8 mouse cellular contexts compared by ENCODE assay signal in genomic region chr19:8941136-8941514, GRCm38 (mm10). TPM values are rescaled to one million over a fixed set of nuclear protein-coding genes. Genes with fewer than 3 reads are reported as not detected.
A peak's percentile ranks its signal among the peaks of the same experiment; 100 is the strongest.
DNase-seq lines count a peak whose midpoint lies in the region; ATAC-seq and TF ChIP-seq lines count a peak whose summit lies in the region.

No protein-coding gene starts in this region.

- peak overlapping the region; percentile 94 for H3K27ac ChIP-seq in heart, embryonic 15.5 days
- peak overlapping the region; percentile 57 for H3K27ac ChIP-seq in forebrain, postnatal 0 days (ENCODE audit: low read depth, low read length)
- peak overlapping the region; percentile 57 for H3K27ac ChIP-seq in macrophage

- peaks cover 40% of the 10 kb centered on the region for H3K79me2 ChIP-seq in macrophage (ENCODE audit: inconsistent target)

- 35% methylated on average over 10 of the region's 10 CpGs for WGBS in heart, embryonic 15.5 days
- WGBS in forebrain, postnatal 0 days, result 27% methylated on average over 10 of the region's 10 CpGs
- 75% methylated on average over 10 of the region's 10 CpGs for WGBS in macrophage (ENCODE audit: missing documents)

- peaks cover 38% of the 10 kb centered on the region for H3K4me1 ChIP-seq in heart, embryonic 15.5 days (replicated peaks)
- H3K4me1 ChIP-seq in G1E (ENCODE audit: insufficient read depth, low read depth, low read length), result peaks cover 76% of the 10 kb centered on the region
- peaks cover 9% of the 10 kb centered on the region; the same call in 1 of the 2 replicates for H3K4me1 ChIP-seq in forebrain, postnatal 0 days (ENCODE audit: insufficient read depth)

- H3K9ac ChIP-seq in heart, embryonic 15.5 days, result peak overlapping the region; percentile 46
- H3K9ac ChIP-seq in forebrain, postnatal 0 days, result peak overlapping the region; percentile 99

- no peak for DNase-seq in heart, postnatal 36 days
- DNase-seq in G1E (ENCODE audit: low spot score), result no peak
- no peak for DNase-seq in forebrain, postnatal 0 days
- DNase-seq in frontal cortex, adult 2 months (ENCODE audit: extremely low spot score in 1 of 2, low spot score in 1 of 2), result no peak
- DNase-seq in right cerebral cortex, adult 2 months (ENCODE audit: low spot score in 2 of 2), result no peak

- intact Hi-C loops in heart, postnatal 36 days (cut with DNase I), result loop anchor here (2.0 kb wide), 1 partner anchor 48 kb away; the partner anchor contains the start of gene Ints5

- no peaks in the 10 kb centered on the region for H3K9me3 ChIP-seq in heart, embryonic 15.5 days (replicated peaks)
- no peaks in the 10 kb centered on the region for H3K9me3 ChIP-seq in G1E (replicated peaks)
- H3K9me3 ChIP-seq in forebrain, postnatal 0 days (ENCODE audit: low read length), result no peaks in the 10 kb centered on the region

- H3K4me2 ChIP-seq in heart, embryonic 15.5 days, result peak overlapping the region; percentile 67
- H3K4me2 ChIP-seq in forebrain, postnatal 0 days (ENCODE audit: low read depth), result peak overlapping the region; percentile 71

- no peaks in the 10 kb centered on the region for H3K27me3 ChIP-seq in heart, embryonic 15.5 days
- no peaks in the 10 kb centered on the region for H3K27me3 ChIP-seq in G1E (ENCODE audit: insufficient read depth, low read length)
- H3K27me3 ChIP-seq in forebrain, postnatal 0 days (ENCODE audit: insufficient read depth, low read length), result no peaks in the 10 kb centered on the region

- peak overlapping the region; percentile 91 for H3K4me3 ChIP-seq in heart, embryonic 15.5 days
- peak overlapping the region; percentile 97; the same call in 1 of the 2 replicates for H3K4me3 ChIP-seq in G1E (ENCODE audit: low read depth, low read length)
- peak overlapping the region; percentile 92 for H3K4me3 ChIP-seq in forebrain, postnatal 0 days (ENCODE audit: low read depth, low read length)
- H3K4me3 ChIP-seq in macrophage (ENCODE audit: inconsistent target), result peak overlapping the region; percentile 62; the same call in 1 of the 2 replicates

- TF ChIP-seq CTCF in G1E (IDR thresholded peaks at IDR 0.05; ENCODE audit: low read depth, low read length), result no peak
- no peak for TF ChIP-seq CTCF in forebrain, postnatal 0 days (IDR thresholded peaks at IDR 0.05; ENCODE audit: low read depth)

- peaks cover 41% of the 10 kb centered on the region for H3K36me3 ChIP-seq in heart, embryonic 15.5 days
- H3K36me3 ChIP-seq in G1E (replicated peaks) (peaks cover 76% of the 10 kb centered on the region), macrophage (ENCODE audit: inconsistent target) (peaks cover 25% of the 10 kb centered on the region; the same call in 1 of the 2 replicates)
- peaks cover 23% of the 10 kb centered on the region for H3K36me3 ChIP-seq in forebrain, postnatal 0 days (ENCODE audit: insufficient read depth)

- no peak for ATAC-seq in heart, embryonic 15.5 days (replicated peaks; ENCODE audit: insufficient number of reproducible peaks, insufficient read depth, low FRiP score, low read depth)
- ATAC-seq in G1E (ENCODE audit: extremely low read depth, insufficient number of reproducible peaks, low FRiP score, poor library complexity, severe bottlenecking), result no peak
- ATAC-seq in forebrain, postnatal 0 days, result no peak
- ATAC-seq in monocyte, adult 5-6 weeks (replicated peaks; ENCODE audit: insufficient number of reproducible peaks, low FRiP score, low TSS enrichment, poor library complexity, severe bottlenecking), result no peak

RNA-seq across cellular contexts. Expression of gene Mta2, which starts 0.6 kb away (rescaled TPM):
- 74.2 and 99.5 TPM in 2 replicates for polyA plus RNA-seq in heart, embryonic 15.5 days (2015; fragmentation: Nextera tagmentation; extraction: Ambion mirVana)
- 10 to 100 TPM; 33.2 to 38.5 TPM for total RNA-seq in heart, postnatal 36 days (2021)
- total RNA-seq in G1E (2014; fragmentation: Nextera tagmentation) (183 and 186 TPM in 2 replicates), G1E (2017) (166 and 177 TPM in 2 replicates)
- polyA plus RNA-seq in G1E (2012) (67.7 and 76.9 TPM in 2 replicates), macrophage (2018) (63.1 to 68.2 TPM (median 63.7 TPM) in 3 replicates)
- total RNA-seq in forebrain, postnatal 0 days (2014; rRNA removed), result 71.2 and 86.4 TPM in 2 replicates
- polyA plus RNA-seq in forebrain, postnatal 0 days (2015; fragmentation: Nextera tagmentation; extraction: Ambion mirVana), result 87.8 and 91.3 TPM in 2 replicates
- total RNA-seq in macrophage (2018; cell fraction: chromatin; rRNA removed), result 100 to 1,000 TPM in 24 of 26 experiments, 10 to 100 TPM in 2; 88.3 to 226 (median 144) TPM
- total RNA-seq in macrophage (2018; cell fraction: cytosol; rRNA removed), result 10 to 100 TPM; 44.2 to 69.6 (median 59.4) TPM
- total RNA-seq in macrophage (2018; cell fraction: nucleus; rRNA removed), result 100 to 1,000 TPM in 7 of 26 experiments, 10 to 100 TPM in 19; 59.1 to 117 (median 82.6) TPM
- 129 to 201 TPM (median 158 TPM) in 3 replicates for total RNA-seq in monocyte, adult 5-6 weeks (2017)
- polyA plus RNA-seq in frontal cortex, adult 2 months (2012; rRNA removed), result 27.6 and 31.0 TPM in 2 replicates

RNA-seq across cellular contexts. Expression of gene Eml3, which starts 11.8 kb away (rescaled TPM):
- polyA plus RNA-seq in heart, embryonic 15.5 days (2015; fragmentation: Nextera tagmentation; extraction: Ambion mirVana), result 12.7 and 21.9 TPM in 2 replicates
- 10 to 100 TPM in 1 of 2 experiments, 1 to 10 TPM in 1; 9.5 to 11.0 TPM for total RNA-seq in heart, postnatal 36 days (2021)
- 24.7 and 26.3 TPM in 2 replicates for total RNA-seq in G1E (2014; fragmentation: Nextera tagmentation)
- 40.1 and 42.5 TPM in 2 replicates for total RNA-seq in G1E (2017)
- 111 and 114 TPM in 2 replicates for polyA plus RNA-seq in G1E (2012)
- 5.1 and 7.3 TPM in 2 replicates for total RNA-seq in forebrain, postnatal 0 days (2014; rRNA removed)
- 7.5 and 8.1 TPM in 2 replicates for polyA plus RNA-seq in forebrain, postnatal 0 days (2015; fragmentation: Nextera tagmentation; extraction: Ambion mirVana)
- total RNA-seq in macrophage (2018; cell fraction: chromatin; rRNA removed), result 100 to 1,000 TPM in 9 of 26 experiments, 10 to 100 TPM in 17; 50.6 to 172 (median 87.4) TPM
- total RNA-seq in macrophage (2018; cell fraction: cytosol; rRNA removed), result 10 to 100 TPM; 10.0 to 28.9 (median 19.9) TPM
- total RNA-seq in macrophage (2018; cell fraction: nucleus; rRNA removed), result 10 to 100 TPM; 26.1 to 93.8 (median 46.9) TPM
- 17.0 to 32.0 TPM (median 23.3 TPM) in 3 replicates for polyA plus RNA-seq in macrophage (2018)
- total RNA-seq in monocyte, adult 5-6 weeks (2017), result 39.3 to 101 TPM (median 62.5 TPM) in 3 replicates
- polyA plus RNA-seq in frontal cortex, adult 2 months (2012; rRNA removed), result 13.9 and 14.1 TPM in 2 replicates

RNA-seq across cellular contexts. Expression of gene Rom1, which starts 12.0 kb away (rescaled TPM):
- polyA plus RNA-seq in heart, embryonic 15.5 days (2015; fragmentation: Nextera tagmentation; extraction: Ambion mirVana), result 1.9 and 2.3 TPM in 2 replicates
- total RNA-seq in heart, postnatal 36 days (2021), result 10 to 100 TPM; 19.8 to 30.2 TPM
- 1.1 TPM in 1 of 2 replicates, not detected in the other for total RNA-seq in G1E (2014; fragmentation: Nextera tagmentation)
- total RNA-seq in G1E (2017), result 5.4 and 6.0 TPM in 2 replicates
- polyA plus RNA-seq in G1E (2012), result 14.2 and 16.0 TPM in 2 replicates
- 2.3 and 3.5 TPM in 2 replicates for total RNA-seq in forebrain, postnatal 0 days (2014; rRNA removed)
- polyA plus RNA-seq in forebrain, postnatal 0 days (2015; fragmentation: Nextera tagmentation; extraction: Ambion mirVana), result 2.4 and 3.3 TPM in 2 replicates
- total RNA-seq in macrophage (2018; cell fraction: chromatin; rRNA removed), result 1 to 10 TPM in 13 of 26 experiments, under 1 TPM in 12, not detected in 1; 0.54 to 3.8 (median 1.0) TPM
- 1 to 10 TPM; 1.0 to 2.9 (median 1.9) TPM for total RNA-seq in macrophage (2018; cell fraction: cytosol; rRNA removed)
- total RNA-seq in macrophage (2018; cell fraction: nucleus; rRNA removed), result 1 to 10 TPM in 23 of 26 experiments, under 1 TPM in 3; 0.69 to 4.4 (median 2.1) TPM
- 1.3 to 2.3 TPM (median 1.9 TPM) in 3 replicates for polyA plus RNA-seq in macrophage (2018)
- 2.1 to 7.6 TPM (median 3.6 TPM) in 3 replicates for total RNA-seq in monocyte, adult 5-6 weeks (2017)
- 8.3 and 9.6 TPM in 2 replicates for polyA plus RNA-seq in frontal cortex, adult 2 months (2012; rRNA removed)

RNA-seq across cellular contexts. Expression of gene Tut1, which starts 12.5 kb away (rescaled TPM):
- polyA plus RNA-seq in heart, embryonic 15.5 days (2015; fragmentation: Nextera tagmentation; extraction: Ambion mirVana), result 13.7 and 19.4 TPM in 2 replicates
- 1 to 10 TPM; 8.1 to 8.9 TPM for total RNA-seq in heart, postnatal 36 days (2021)
- total RNA-seq in G1E (2014; fragmentation: Nextera tagmentation), result 17.8 and 25.6 TPM in 2 replicates
- total RNA-seq in G1E (2017), result 32.3 and 37.3 TPM in 2 replicates
- polyA plus RNA-seq in G1E (2012), result 60.9 and 74.1 TPM in 2 replicates
- 20.8 and 24.5 TPM in 2 replicates for total RNA-seq in forebrain, postnatal 0 days (2014; rRNA removed)
- 14.8 and 17.6 TPM in 2 replicates for polyA plus RNA-seq in forebrain, postnatal 0 days (2015; fragmentation: Nextera tagmentation; extraction: Ambion mirVana)
- total RNA-seq in macrophage (2018; cell fraction: chromatin; rRNA removed), result 10 to 100 TPM in 25 of 26 experiments, 1 to 10 TPM in 1; 8.5 to 41.5 (median 30.1) TPM
- 10 to 100 TPM in 17 of 26 experiments, 1 to 10 TPM in 9; 4.9 to 15.3 (median 11.1) TPM for total RNA-seq in macrophage (2018; cell fraction: cytosol; rRNA removed)
- total RNA-seq in macrophage (2018; cell fraction: nucleus; rRNA removed), result 10 to 100 TPM; 10.2 to 38.9 (median 21.4) TPM
- 11.5 to 14.4 TPM (median 13.4 TPM) in 3 replicates for polyA plus RNA-seq in macrophage (2018)
- 14.8 to 16.9 TPM (median 16.7 TPM) in 3 replicates for total RNA-seq in monocyte, adult 5-6 weeks (2017)
- 19.6 and 20.5 TPM in 2 replicates for polyA plus RNA-seq in frontal cortex, adult 2 months (2012; rRNA removed)

RNA-seq across cellular contexts. Expression of gene B3gat3, which starts 21.0 kb away (rescaled TPM):
- 33.3 and 38.1 TPM in 2 replicates for polyA plus RNA-seq in heart, embryonic 15.5 days (2015; fragmentation: Nextera tagmentation; extraction: Ambion mirVana)
- total RNA-seq in heart, postnatal 36 days (2021), result 10 to 100 TPM; 34.5 to 37.6 TPM
- total RNA-seq in G1E (2014; fragmentation: Nextera tagmentation) (70.3 and 75.7 TPM in 2 replicates), G1E (2017) (38.8 and 47.0 TPM in 2 replicates)
- polyA plus RNA-seq in G1E (2012) (156 and 180 TPM in 2 replicates), macrophage (2018) (38.7 to 45.8 TPM (median 41.0 TPM) in 3 replicates)
- total RNA-seq in forebrain, postnatal 0 days (2014; rRNA removed), result 99.6 and 120 TPM in 2 replicates
- polyA plus RNA-seq in forebrain, postnatal 0 days (2015; fragmentation: Nextera tagmentation; extraction: Ambion mirVana), result 89.3 and 94.0 TPM in 2 replicates
- total RNA-seq in macrophage (2018; cell fraction: chromatin; rRNA removed), result 10 to 100 TPM; 29.6 to 81.2 (median 48.4) TPM
- total RNA-seq in macrophage (2018; cell fraction: cytosol; rRNA removed), result 10 to 100 TPM; 37.3 to 67.2 (median 51.4) TPM
- total RNA-seq in macrophage (2018; cell fraction: nucleus; rRNA removed), result 10 to 100 TPM; 40.3 to 92.7 (median 59.2) TPM
- total RNA-seq in monocyte, adult 5-6 weeks (2017), result 34.2 to 75.8 TPM (median 50.2 TPM) in 3 replicates
- 190 and 210 TPM in 2 replicates for polyA plus RNA-seq in frontal cortex, adult 2 months (2012; rRNA removed)
